Mouse (Mus musculus) T-cell, adult 2 months (primary cell): ENCODE data around the gene Ppp1r9a.
A peak's percentile ranks its signal among the peaks of the same experiment; 100 is the strongest.

Source experiments
- DNase-seq: peaks from one replicate; pipeline ENCODE4 v3.0.0; 2022; ENCODE audit warnings: low spot score

Ppp1r9a gene

DNA sequence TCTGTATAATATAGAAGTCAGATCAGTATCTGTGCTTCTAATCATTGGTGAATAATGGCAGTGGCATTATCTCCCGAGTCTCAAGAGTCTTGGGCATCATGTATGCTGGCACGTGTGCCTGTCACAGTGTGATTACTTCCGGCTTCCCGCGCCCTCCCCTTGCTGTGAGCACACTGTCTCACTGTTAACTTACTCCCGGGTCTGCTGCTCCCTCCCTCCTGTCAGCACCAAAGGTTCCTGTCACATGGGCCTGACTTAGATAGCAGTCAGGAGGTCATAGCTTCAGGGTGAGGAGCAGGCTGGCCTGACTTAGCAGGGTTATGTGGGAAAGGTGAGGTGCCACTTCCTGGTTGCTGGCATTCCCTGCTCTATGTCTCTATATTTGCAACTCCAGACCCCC is 201.1 kb downstream of the Ppp1r9a start:
- DNase-seq: no peak

GRCm38 (mm10) chr6:5104238-5104637 is 201.5 kb downstream of the Ppp1r9a start:
- no peak for DNase-seq

GRCm38 (mm10) chr6:5108494-5108893 is 205.8 kb downstream of the Ppp1r9a start:
- DNase-seq: no peak

DNA sequence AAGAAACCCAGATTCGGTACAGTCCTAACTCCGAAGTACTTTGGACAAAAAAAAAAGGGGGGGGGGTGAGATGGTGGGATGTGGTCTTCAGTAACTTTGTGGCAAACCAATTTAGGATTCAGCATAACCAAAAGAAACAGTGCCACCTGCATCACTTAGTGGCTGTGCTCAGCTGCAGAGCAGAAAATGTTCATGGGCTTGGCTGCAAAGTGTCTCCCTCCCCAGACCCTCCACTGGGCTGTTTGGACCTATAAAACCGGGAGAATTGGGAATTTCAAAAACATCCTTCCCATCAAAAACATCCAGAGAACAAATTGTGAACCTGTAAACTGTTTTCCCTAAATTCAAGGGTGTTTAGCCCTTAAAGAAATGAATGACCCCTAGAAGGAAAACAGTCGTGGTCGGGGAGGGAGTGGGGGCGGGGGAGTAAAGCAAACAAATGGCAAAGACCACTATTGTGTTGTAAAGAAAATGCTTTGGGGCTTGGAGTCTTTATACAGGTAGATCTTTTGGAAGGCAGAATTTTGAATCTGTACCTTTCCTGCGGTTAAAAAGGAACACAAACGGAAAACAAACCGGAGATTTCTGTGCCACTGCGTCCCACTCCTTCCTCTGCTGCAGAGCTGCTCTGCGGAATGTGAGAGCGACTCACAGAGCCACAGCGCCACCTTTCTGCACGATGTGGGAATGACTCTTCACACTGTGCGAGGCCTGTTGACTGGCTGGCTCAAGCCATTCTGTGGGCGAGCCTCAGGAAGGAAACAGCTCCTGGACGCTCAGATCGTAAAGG is 207.4 kb downstream of the Ppp1r9a start:
- DNase-seq: peak; percentile 18

GRCm38 (mm10) chr6:5110715-5111048 is 208.0 kb downstream of the Ppp1r9a start:
- no peak for DNase-seq

GRCm38 (mm10) chr6:5113103-5113502 is 210.4 kb downstream of the Ppp1r9a start:
- DNase-seq: no peak

DNA sequence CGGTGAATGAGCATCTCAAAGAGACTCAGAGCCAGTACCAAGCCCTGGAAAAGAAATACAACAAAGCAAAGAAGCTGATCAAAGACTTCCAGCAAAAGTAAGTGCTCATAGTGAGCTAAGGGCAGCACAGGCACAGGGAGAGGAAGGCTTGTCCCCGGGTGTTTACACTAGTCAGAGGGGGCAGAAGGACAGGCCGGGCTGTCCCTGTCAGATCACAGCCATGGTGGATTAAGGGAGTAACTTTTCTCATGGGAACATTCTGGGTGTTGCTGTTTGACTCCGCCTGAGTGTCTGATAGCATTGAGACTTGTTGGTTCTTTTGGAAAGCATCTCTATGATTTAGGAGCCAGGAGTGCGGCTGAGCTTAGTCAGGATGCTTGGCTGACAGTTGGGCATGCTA is 211.0 kb downstream of the Ppp1r9a start:
- no peak for DNase-seq

- no peak for DNase-seq
Observed at GRCm38 (mm10) chr6:5114857-5115256, 212.1 kb downstream of the Ppp1r9a start.

DNA sequence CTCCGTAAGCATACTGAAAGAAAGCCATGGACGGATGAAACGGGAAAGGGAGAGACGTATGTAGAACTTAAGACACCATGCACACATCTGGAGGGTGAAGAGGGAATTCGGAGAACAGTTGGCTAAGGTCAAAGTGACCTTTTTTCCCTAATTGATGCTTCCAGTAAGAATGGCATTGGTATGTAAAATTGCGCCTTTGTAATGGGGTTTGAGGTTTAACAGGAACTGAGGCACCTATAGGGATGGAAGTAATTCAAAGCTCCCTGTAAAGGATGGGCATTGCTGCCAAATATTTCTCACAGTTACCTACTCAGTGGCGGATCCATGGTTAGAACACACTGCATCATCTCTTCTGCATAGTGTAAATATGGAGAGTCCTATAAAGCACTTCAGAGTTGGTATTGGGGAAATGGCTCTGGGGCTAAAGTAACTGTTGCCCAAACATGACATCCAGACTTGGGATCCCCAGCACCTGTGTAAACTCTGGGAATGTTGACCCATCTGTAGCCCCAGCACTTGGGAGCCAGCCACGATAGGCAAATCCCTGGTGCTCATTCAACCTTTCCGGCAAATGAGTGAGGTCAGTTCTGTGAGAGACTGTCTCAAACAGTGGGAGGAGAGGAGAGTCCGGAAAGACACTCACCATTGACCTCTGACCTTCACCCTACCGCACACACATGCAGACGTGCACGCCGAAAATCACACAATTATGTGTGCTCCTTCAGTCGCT is 216.6 kb downstream of the Ppp1r9a start:
- no peak for DNase-seq

DNA sequence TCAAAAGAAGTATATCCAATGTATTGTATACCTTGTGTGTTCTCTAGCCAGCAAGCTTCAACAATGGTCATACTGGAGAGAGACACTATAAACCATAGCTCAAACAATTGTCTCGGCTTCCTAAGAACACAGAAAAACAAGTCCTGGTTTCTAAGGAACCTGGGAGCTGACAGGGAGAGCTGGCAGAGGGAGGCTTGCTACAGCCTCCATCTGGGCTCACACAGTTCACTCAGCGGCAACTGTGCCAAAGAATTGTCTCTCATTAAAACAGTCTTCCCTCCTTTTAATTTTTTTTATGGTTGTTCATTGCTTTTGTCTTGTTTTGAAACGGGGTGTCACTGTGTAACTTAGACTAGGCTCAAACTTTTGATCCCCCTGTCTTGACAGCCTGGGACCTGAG is 217.5 kb downstream of the Ppp1r9a start:
- DNase-seq: no peak

GRCm38 (mm10) chr6:5129364-5130093 is 226.8 kb downstream of the Ppp1r9a start:
- no peak for DNase-seq

- DNase-seq: no peak
Observed at GRCm38 (mm10) chr6:5134986-5135385, 232.3 kb downstream of the Ppp1r9a start.

DNA sequence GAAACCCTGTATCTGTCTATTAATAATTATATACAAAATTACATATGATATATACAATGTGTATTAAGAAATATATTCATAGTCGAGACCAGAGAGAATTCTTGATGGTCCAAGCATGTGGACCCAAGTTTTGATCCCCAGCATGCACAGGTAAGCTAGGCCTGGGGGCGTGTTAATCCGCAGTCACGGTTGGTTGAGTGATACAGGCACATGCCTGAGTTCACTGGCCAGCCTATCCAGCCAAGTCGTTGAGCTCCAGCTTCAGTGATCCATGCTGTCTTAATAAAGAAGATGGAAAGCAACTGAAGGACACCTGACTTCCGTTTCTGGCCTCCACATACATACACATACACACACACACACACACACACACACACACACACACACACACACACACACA is 233.3 kb downstream of the Ppp1r9a start:
- DNase-seq: no peak

DNA sequence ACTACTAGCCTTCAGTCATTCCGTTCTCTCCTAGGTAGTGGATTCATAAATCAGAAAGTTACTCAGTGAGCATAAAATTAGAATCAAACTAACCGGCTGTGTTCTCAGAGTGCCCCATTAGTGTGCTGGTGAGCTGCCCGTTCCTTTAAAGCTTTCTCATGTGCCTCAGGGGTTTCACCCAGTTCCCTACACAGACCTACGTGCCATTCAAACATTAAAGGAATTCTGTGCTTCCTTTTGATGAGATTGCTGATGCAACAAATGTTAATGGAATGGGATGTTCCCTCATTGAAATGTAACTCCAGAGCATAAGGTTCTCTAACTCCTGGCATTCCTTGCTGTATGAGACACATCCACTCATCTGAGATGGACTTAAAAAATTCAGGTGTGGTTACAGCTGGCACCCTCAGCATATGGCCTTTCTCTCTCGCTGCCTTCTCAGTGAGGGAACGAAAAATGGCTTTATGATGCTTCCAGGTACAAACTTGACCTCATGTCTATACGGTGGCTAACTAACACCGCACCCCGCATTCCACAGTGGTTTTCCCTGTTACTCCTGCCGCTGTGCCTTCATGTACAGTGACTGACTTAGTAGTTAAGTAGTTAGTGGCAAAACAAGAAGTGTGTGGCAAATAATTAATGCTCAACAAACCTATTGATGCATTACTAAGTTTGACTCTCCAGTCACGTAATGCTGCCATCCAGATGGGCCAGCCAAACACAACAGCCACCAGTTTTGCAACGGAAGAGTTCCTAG is 236.3 kb downstream of the Ppp1r9a start:
- no peak for DNase-seq

DNA sequence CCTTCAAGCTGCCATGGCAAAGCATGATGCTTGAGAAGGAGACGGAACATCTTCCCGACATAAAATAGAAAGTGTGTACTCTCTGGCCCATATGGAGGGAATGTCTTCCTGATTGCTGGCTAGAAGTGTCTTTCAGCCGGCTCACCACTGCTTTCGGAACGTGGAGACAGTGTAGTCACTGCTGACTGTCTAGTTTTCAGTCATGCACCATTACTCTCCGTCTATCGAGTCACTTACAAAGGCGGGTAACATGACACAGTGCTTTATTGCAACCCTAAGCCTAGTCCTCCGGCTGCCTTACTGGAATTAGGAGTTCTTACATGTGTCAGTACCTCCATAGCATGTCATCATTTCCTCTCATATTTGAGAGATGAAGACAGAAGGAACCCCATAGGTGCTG is 236.9 kb downstream of the Ppp1r9a start:
- DNase-seq: no peak

- no peak for DNase-seq
Observed at GRCm38 (mm10) chr6:5147488-5148142, 244.9 kb downstream of the Ppp1r9a start.

DNA sequence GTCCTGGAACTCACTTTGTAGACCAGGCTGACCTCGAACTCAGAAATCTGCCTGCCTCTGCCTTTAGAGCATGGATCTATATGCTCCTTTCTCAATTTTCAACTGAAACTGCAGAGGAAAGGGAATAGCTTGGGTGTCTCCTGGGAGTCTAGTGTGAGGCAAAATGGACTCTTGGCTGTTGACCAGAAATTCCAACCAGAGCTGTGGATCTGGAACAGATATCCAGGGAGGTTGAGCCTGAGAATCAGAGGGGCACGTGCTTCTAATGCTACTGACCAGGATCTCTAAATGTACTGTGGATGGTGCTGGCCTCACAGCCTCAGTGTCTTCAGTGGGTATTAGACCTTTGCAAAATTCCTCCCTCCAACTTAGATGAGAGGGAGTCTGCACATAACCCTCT is 247.2 kb downstream of the Ppp1r9a start:
- DNase-seq: no peak

DNA sequence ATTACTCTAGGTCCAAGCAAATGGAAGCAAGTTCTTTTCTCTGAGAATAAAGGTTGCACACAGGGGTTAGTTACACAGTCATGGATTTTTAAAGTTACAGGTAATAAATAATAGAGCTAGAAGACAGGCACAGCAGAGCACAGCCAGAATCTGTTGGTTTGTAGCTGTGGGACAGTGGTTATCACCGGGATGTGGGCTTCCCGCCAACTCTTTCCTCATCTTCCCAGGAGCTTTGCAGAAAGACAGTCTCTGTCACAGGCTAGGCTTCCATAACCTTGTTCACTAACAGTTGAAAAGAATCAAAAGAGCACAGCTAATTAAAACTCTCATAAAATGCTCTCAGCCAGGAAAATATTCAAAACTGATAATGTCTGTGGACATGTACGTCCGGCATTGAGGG is 248.5 kb downstream of the Ppp1r9a start:
- DNase-seq: no peak

DNA sequence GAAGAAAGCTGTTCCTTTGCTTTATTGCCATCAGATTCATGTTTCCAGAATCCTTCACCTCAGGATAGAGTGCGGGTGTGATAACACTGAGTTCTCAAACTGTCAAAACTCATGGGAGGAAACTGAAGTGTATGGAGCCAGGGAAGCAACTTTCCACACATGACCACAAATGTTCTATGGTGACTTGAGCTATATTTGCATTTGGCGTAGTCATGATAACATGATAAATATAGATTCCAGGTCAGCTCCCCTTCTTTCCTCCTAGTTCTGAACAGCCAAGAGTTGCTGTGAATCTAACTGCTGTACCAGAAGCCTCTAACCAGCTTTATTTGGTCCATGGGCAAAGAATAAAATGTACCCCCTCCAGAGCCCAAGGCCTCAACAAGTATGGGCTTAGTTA is 249.5 kb downstream of the Ppp1r9a start:
- DNase-seq: no peak

GRCm38 (mm10) chr6:5154786-5155185 is 252.1 kb downstream of the Ppp1r9a start:
- no peak for DNase-seq

GRCm38 (mm10) chr6:5155313-5155927 is 252.7 kb downstream of the Ppp1r9a start:
- no peak for DNase-seq
